Mouse (Mus musculus) gastrocnemius, postnatal 10 days (tissue): Measurements from ENCODE around the gene Defb7. TPM values are rescaled to one million over a fixed set of nuclear protein-coding genes. Genes with fewer than 3 reads are reported as not detected.

Experiments
- DNase-seq: peaks from one replicate; pipeline ENCODE4 v3.0.0; 2021; ENCODE audit warnings: mixed read lengths
- long read RNA-seq, 2 experiments: library from polyadenylated mRNA; stranded (forward); transcript quantifications; one replicate each; pipeline ENCODE4 v2.0.0; 2021
- microRNA-seq, 2 experiments: library from miRNA; unstranded; fragments of <30 nt; microRNA quantifications; one replicate each; pipeline ENCODE4 v1.2.0; 2021
- total RNA-seq, 2 experiments: library from RNA; stranded (reverse); gene quantifications; 2 replicates each; pipeline ENCODE4 v1.2.3; 2021

Defb7 gene
- not detected for total RNA-seq
- long read RNA-seq, experiment 1 = 0 reads
- long read RNA-seq, experiment 2 = 0 reads

- DNase-seq = no peak
Observed at GRCm38 (mm10) chr8:19494797-19495196, at the start of gene Defb7. Gene Defb7, plus strand, starts transcription at chr8:19495097.

- DNase-seq = no peak
Observed at GRCm38 (mm10) chr8:19446378-19446777, 48.5 kb upstream of the Defb7 start.

GRCm38 (mm10) chr8:19461355-19461754, 33.5 kb upstream of the Defb7 start:
- DNase-seq = no peak

- DNase-seq = no peak
Observed at GRCm38 (mm10) chr8:19469026-19469425, 25.9 kb upstream of the Defb7 start.

GRCm38 (mm10) chr8:19500524-19500923, 5.6 kb downstream of the Defb7 start:
- no peak for DNase-seq

- no peak for DNase-seq
Observed at GRCm38 (mm10) chr8:19535195-19535829, 40.4 kb downstream of the Defb7 start.

GRCm38 (mm10) chr8:19540376-19540775, 45.5 kb downstream of the Defb7 start:
- no peak for DNase-seq

Small RNA genes within 50 kb of the gene (microRNA-seq; reads per million reads assigned to microRNA genes)
- gene Gm27288 (0 reads per million in 2 experiments), gene Gm27852 (0 reads per million in 2 experiments)

Other genes with a start within 250 kb of the Defb7 start
- not detected for gene Defb5, start 247.5 kb upstream of the Defb7 start, total RNA-seq
- not detected for gene Defb3, start 201.7 kb upstream of the Defb7 start, total RNA-seq
- gene Defb8, start 47.5 kb upstream of the Defb7 start, total RNA-seq = not detected
- gene 4930467E23Rik, start 234.5 kb downstream of the Defb7 start, total RNA-seq = under 1 TPM; 0.12 to 0.65 TPM